Mouse (Mus musculus) frontal cortex, adult 2 months (tissue): ENCODE results near the gene Myo1a. TPM values are rescaled to one million over a fixed set of nuclear protein-coding genes. Genes with fewer than 3 reads are reported as not detected.
"Not testable (repeated sequence)": the region's sequence is repeated elsewhere in the genome, so short reads cannot be mapped to it uniquely, and the experiment has no call there.

Experiments
- DNase-seq, 2 experiments: peaks; one replicate each; pipeline ENCODE4 v3.0.0; 2022; ENCODE audit warnings: low spot score in 1 of 2; ENCODE audit errors: extremely low spot score in 1 of 2
- polyA plus RNA-seq: library from polyadenylated mRNA; depleted of rRNA; stranded (reverse); fragments of >200 nt; gene quantifications from 2 replicates; pipeline ENCODE4 v1.2.3, GENCODE M21; 2012; rRNA removed

Myo1a gene
- polyA plus RNA-seq, 1 experiment: 1.5 TPM

DNA sequence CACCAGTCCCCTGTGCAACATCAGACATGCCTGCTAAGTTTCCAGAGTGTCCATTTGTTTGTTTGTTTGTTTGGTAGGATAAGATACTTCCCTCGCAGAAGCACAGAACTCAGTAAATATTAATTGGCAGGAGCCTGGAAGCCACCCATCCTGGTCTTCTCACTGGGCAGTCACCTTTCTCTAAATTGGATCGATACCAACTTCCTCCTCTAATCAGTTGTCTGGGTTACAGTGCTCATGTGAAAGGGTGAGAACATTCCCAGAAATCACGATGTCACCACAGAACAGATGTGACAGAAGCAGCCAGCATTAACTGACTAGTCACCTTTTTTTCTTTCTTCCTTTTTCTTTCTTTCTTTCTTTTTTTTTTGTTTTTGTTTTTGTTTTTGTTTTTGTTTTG is 50.3 kb downstream of the Myo1a start:
- DNase-seq: no peak

DNA sequence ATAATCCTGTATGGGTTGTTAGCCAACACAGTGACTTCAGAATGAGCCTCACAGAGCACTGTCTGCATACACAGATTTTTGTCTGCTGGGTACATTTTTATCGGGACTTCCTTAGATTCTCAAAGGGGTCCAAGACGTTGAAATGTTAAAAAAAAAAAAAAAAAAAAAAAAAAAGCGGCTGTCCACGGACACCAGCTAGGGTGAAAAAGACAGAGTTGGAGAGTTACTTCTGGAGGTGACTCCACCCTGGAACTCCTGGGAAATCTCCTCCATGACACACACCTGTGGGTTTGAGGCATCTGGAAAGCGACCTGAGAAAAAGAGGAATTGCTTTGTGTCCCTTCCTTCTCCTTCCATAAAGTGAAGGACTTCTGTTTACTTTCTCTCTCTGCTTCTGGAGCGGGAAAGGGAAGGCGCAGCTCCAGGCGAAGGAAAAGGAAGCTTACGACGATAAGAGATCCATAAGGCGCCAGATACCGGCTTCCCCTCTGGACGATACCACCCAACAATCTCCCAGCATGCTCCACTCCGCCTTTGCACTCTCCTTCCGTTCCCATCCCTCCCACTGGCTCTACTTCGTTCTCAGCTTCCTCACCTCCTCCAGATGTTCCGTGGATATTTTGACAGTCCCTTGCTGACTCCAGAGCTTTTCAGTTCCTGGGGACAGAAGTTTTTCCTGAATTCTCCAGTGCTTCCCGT is 50.9 kb downstream of the Myo1a start:
- DNase-seq: no peak

DNA sequence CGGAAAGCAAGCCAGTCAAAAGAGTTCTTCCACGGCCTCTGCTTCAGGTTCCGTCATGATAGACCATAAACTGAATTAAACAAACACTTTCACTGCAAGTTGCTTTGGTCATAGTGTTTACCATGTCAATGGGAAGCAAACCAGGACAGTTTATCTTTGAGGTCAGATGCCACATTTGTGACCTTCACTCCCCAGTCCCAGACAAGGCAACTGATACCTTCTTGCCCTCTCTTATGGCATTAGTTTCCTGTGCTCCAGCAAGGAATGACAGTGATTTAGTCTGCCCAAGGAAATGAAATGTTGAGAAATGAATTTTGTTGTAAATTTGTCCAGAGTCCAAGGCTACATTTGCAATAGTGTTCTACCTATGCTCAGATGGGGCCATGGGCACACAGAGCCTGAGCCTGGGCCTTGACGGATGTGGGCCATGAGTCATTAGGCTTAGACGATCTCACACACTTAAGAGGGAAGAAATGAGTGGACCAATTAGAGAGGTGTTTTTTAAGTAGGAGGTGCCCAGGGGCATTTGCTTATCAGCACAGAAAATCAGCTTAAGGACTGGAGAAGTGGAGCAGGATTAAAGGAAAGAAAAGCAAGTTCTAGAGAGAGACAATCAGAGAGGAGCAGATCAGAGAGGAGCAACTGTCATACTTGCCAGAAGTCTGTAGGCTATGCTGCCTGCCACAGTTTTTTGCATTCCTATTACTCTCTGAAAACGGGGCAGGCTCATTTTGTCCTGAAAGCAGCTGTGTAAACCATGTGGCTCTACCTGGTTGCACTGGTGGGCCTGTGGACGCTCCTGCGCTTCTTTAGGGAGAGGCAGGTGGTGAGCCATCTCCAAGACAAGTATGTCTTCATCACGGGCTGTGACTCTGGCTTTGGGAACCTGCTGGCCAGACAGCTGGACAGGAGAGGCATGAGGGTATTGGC is 54.5 kb downstream of the Myo1a start, which contains the start of the genes Rdh1 and Rdh16f1:
Rdh1 (plus strand) TSS at position 541 of the 930 bp plus-strand sequence.
Rdh16f1 (plus strand) TSS at position 607 of the 930 bp plus-strand sequence.
- no peak for DNase-seq

DNA sequence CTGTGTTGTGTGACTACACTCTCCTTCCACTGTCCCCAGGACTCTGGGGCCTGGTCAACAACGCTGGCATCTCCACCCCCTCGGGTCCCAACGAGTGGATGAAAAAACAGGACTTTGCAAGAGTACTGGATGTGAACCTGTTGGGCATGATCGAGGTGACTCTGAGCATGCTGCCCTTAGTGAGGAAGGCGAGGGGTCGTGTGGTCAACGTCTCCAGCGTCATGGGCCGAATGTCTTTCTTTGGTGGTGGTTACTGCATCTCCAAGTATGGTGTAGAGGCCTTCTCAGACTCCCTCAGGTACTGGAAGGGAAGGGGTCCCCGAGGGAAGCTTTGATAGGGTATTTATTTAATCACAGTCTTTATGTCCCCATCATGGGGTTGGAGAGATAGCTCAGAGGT is 58.0 kb downstream of the Myo1a start:
- DNase-seq: not testable (repeated sequence)

DNA sequence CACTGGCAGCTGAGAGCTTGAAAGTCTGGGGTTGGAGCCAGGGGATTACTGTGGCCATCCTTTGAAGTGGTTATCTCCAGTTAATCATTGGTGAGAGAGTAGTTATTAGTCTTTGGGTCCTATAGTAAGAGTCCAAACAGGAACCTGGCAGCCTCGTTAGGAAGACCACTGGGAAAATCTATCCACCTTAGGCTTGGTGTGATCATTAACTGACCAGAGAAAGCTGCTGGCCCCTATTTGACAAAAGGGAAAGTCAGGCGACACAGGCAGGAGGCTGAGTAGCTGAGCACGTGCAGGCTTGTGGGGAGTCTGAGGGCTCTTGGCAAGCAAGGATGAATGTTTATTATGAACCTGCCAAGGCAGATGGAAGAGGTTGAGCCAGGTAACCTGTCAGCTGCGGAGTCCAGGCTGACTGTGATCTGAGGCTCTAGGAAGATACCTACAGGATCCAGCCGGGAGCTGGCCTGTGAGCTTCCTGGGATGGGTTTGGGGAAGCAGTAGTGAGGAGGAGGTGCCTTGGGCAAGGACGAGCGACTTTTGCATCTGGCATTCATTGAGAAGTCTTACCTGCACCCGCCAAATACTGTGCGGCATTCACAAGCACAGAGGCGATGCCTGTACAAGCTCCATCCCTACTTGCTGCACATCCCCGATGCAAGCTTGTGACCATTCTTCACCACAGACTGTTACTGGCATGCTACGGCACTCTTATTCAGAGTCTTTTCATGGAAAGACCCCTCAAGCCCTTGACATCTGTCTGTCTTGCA is 59.1 kb downstream of the Myo1a start:
- no peak for DNase-seq

DNA sequence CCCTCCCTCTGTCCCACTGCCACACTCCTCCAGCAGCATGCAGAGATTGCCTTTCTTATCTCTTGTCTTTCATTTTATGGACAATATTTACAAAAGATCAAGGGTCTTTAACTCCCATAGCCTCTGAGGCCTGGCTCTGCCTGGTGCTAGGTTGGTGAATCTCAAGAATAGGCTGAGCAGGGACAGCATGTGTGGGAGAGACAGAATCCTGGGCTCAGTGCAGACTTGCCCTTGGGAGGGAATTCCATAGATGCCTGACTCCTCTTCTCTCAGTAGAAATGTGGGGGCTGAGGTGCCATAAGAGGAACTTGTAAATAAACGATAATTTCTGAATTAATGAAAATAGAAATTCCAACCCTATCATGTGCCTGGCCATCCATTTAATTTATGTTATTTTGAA is 61.6 kb downstream of the Myo1a start:
- no peak for DNase-seq

Other genes with a start within 250 kb of the Myo1a start
- gene Stac3, start 203.5 kb upstream of the Myo1a start, polyA plus RNA-seq: 8.8 and 9.8 TPM in 2 replicates
- 10.3 and 10.8 TPM in 2 replicates for gene Ndufa4l2, start 190.2 kb upstream of the Myo1a start, polyA plus RNA-seq
- gene Shmt2, start 182.7 kb upstream of the Myo1a start, polyA plus RNA-seq: 45.3 and 46.6 TPM in 2 replicates
- 9.3 and 12.1 TPM in 2 replicates for gene Nxph4, start 170.6 kb upstream of the Myo1a start, polyA plus RNA-seq
- 279 and 283 TPM in 2 replicates for gene Lrp1, start 84.0 kb upstream of the Myo1a start, polyA plus RNA-seq
- 11.0 and 11.9 TPM in 2 replicates for gene Stat6, start 62.2 kb upstream of the Myo1a start, polyA plus RNA-seq
- 4.5 and 4.8 TPM in 2 replicates for gene Nemp1, start 38.3 kb upstream of the Myo1a start, polyA plus RNA-seq
- 38.2 and 46.1 TPM in 2 replicates for gene Nab2, start 36.6 kb upstream of the Myo1a start, polyA plus RNA-seq
- gene Tac2, start 19.3 kb downstream of the Myo1a start, polyA plus RNA-seq: 34.9 and 38.9 TPM in 2 replicates
- 6.0 and 6.1 TPM in 2 replicates for gene Zbtb39, start 34.4 kb downstream of the Myo1a start, polyA plus RNA-seq
- gene Gpr182, start 46.6 kb downstream of the Myo1a start, polyA plus RNA-seq: 1.1 and 1.9 TPM in 2 replicates
- gene Rdh1, start 54.6 kb downstream of the Myo1a start, polyA plus RNA-seq: 0.11 and 0.18 TPM in 2 replicates
- 0.17 and 0.40 TPM in 2 replicates for gene Rdh16f1, start 54.6 kb downstream of the Myo1a start, polyA plus RNA-seq
- 0.90 TPM in 2 replicates for gene Rdh9, start 71.2 kb downstream of the Myo1a start, polyA plus RNA-seq
- 0.26 and 0.32 TPM in 2 replicates for gene Rdh16, start 96.0 kb downstream of the Myo1a start, polyA plus RNA-seq
- gene Rdh19, start 144.8 kb downstream of the Myo1a start, polyA plus RNA-seq: not detected in 2 replicates
- 0.15 TPM in 1 of 2 replicates, not detected in the other for gene Rdh16f2, start 161.3 kb downstream of the Myo1a start, polyA plus RNA-seq
- gene Rdh7, start 183.6 kb downstream of the Myo1a start, polyA plus RNA-seq: not detected in 2 replicates
- gene Sdr9c7, start 193.3 kb downstream of the Myo1a start, polyA plus RNA-seq: 0.11 and 0.16 TPM in 2 replicates